Mouse (Mus musculus): ENCODE results near the gene Ffar2. TPM values are rescaled to one million over a fixed set of nuclear protein-coding genes. Genes with fewer than 3 reads are reported as not detected.

The Ffar2 gene
- polyA plus RNA-seq, 1 experiment from 2014 or later = 0.21 TPM

DNA sequence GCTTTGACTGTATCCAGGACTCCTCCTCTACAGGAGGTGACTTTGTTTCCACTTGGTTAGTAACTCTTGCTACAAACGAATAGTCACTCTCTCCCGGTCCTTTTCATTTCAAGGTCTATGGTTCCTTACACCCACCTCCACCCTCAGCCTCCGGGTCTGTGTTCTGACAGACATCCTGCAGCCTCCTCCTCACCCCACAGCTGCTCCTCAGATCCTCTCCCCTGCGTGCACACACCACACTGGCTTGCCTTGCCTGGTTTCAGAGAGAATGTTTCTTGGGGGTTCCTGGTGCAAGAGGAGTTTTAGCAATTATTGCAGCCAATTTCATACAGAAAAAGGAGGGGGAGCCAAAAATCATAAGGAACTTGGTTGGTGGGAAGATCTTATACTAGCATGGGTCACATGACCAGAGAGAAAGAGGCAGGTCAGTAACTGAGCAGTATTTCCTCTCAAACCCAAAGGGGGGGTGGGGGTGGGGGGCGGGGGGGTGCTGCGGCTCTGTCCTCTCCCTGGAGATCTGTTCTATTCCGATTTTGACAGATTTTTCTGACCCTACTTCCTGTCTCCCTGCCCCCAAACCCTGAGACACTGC, 2.6 kb downstream of the Ffar2 start:
- peaks cover 17% of the 10 kb centered on the region for H3K4me1 ChIP-seq
- H3K4me2 ChIP-seq = no peak overlapping the region
- H3K27ac ChIP-seq = no peak overlapping the region
- no peaks in the 10 kb centered on the region for H3K9me3 ChIP-seq (replicated peaks)
- H3K36me3 ChIP-seq = no peaks in the 10 kb centered on the region
- ATAC-seq = no peak
- H3K4me3 ChIP-seq = no peak overlapping the region
- H3K9ac ChIP-seq = no peak overlapping the region
- WGBS (ENCODE audit: insufficient replicate concordance) = 22% methylated on average over 7 of the region's 7 CpGs
- H3K27me3 ChIP-seq (replicated peaks) = peaks cover 4% of the 10 kb centered on the region; the same call in 1 of the 2 replicates

DNA sequence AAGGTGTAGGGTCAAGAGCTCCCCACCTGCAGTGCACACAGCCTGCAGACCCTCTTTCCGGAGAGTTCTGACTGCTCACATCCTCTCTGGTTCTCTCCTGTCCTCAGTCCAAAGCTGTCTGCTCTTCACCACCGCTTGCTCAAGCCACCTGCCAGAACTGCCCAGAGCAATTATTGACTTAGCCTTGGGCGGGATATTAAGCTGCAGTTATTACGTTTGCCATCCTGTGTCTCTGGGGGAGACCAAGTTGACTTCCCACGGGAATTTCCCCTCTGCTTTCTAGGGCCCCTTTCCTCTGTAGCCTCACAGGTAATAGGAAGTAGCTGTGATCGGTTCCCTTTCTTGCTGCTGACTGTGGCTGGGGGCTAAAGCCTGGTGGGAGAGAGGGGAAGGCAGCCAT, 3.4 kb downstream of the Ffar2 start:
- Histone ChIP-seq H3K9ac (no peak overlapping the region), H3K36me3 (no peaks in the 10 kb centered on the region), H3K27me3 (replicated peaks) (peaks cover 4% of the 10 kb centered on the region; the same call in 1 of the 2 replicates), H3K9me3 (replicated peaks) (no peaks in the 10 kb centered on the region), H3K4me2 (no peak overlapping the region), H3K27ac (no peak overlapping the region), H3K4me1 (peaks cover 17% of the 10 kb centered on the region), H3K4me3 (no peak overlapping the region)
- no peak for ATAC-seq
- WGBS (ENCODE audit: insufficient replicate concordance) = 45% methylated on average over 6 of the region's 6 CpGs

DNA sequence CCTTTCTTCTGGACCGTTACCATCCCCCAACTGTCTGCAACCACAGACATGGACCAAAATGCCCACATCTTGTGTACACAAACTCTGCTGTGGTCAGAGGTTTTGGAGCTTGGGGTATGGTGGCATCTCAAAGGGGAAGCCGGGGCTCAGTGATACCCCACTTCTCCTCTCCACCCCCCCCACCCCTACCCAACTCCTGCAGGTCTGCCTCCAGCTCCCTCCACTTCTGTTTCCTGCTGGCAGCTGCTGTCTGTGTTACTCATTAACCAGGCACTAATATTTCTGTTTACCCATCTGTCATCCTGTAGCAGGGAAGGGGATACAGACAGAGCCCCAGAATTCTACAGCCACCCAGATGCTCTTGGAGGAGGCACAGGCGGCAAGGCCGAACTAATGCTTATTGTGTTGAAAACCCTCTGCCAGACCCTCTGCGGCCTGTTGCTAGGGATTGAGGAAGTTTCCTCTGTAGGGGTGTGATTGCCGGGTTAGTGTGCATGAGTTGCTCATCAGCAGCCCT, 11.2 kb downstream of the Ffar2 start:
- H3K27ac ChIP-seq = peak overlapping the region; percentile 69
- no peaks in the 10 kb centered on the region for H3K27me3 ChIP-seq (replicated peaks)
- H3K4me2 ChIP-seq = no peak overlapping the region

GRCm38 (mm10) chr7:30811757-30812290, 11.8 kb downstream of the Ffar2 start:
- Histone ChIP-seq H3K9ac (no peak overlapping the region), H3K27ac (peak overlapping the region; percentile 69), H3K27me3 (replicated peaks) (no peaks in the 10 kb centered on the region), H3K4me1 (peaks cover 17% of the 10 kb centered on the region), H3K4me2 (peak overlapping the region; percentile 8; the same call in 1 of the 2 replicates), H3K9me3 (replicated peaks) (no peaks in the 10 kb centered on the region), H3K36me3 (no peaks in the 10 kb centered on the region), H3K4me3 (no peak overlapping the region)
- ATAC-seq = peak; percentile 66
- 12% methylated on average over 9 of the region's 9 CpGs for WGBS (ENCODE audit: insufficient replicate concordance)

More for the DNA sequence above, 11.2 kb downstream of the Ffar2 start:
- H3K4me1 ChIP-seq = peaks cover 17% of the 10 kb centered on the region
- H3K4me3 ChIP-seq = no peak overlapping the region
- H3K9me3 ChIP-seq (replicated peaks) = no peaks in the 10 kb centered on the region
- H3K36me3 ChIP-seq = no peaks in the 10 kb centered on the region
- no peak overlapping the region for H3K9ac ChIP-seq
- 24% methylated on average over 6 of the region's 6 CpGs for WGBS (ENCODE audit: insufficient replicate concordance)
- peak; percentile 64 for ATAC-seq

GRCm38 (mm10) chr7:30810319-30810718, 13.3 kb downstream of the Ffar2 start:
- H3K4me3 ChIP-seq = no peak overlapping the region
- H3K9ac ChIP-seq = no peak overlapping the region
- H3K27ac ChIP-seq = no peak overlapping the region
- no peaks in the 10 kb centered on the region for H3K36me3 ChIP-seq
- H3K27me3 ChIP-seq (replicated peaks) = no peaks in the 10 kb centered on the region
- H3K9me3 ChIP-seq (replicated peaks) = no peaks in the 10 kb centered on the region
- no peak for ATAC-seq
- no peak overlapping the region for H3K4me2 ChIP-seq
- 55% methylated on average over 6 of the region's 6 CpGs for WGBS (ENCODE audit: insufficient replicate concordance)
- H3K4me1 ChIP-seq = peaks cover 17% of the 10 kb centered on the region

DNA sequence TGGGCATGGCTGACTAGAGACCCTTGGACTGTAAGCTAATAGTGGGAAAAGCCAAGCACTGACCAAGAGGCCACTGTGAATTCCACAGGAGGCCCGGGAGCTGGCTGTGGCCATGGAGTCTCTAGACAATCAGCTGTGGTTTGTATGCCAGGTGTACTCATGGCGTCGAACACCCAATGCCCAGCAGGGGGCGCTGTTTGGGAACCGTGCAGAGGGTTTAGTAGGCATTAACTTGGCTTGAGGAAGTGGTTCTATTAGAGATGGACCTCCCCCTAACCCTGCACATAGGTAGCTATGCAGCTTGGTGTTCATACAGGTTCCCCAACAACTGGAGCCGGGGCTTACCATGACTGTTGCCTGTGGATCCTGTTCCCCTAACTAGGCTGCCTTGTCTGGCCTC, 17.7 kb downstream of the Ffar2 start:
- Histone ChIP-seq H3K4me3 (no peak overlapping the region), H3K4me2 (no peak overlapping the region), H3K27me3 (replicated peaks) (no peaks in the 10 kb centered on the region), H3K4me1 (no peaks in the 10 kb centered on the region), H3K27ac (no peak overlapping the region), H3K9ac (no peak overlapping the region), H3K9me3 (replicated peaks) (no peaks in the 10 kb centered on the region), H3K36me3 (no peaks in the 10 kb centered on the region)
- WGBS (ENCODE audit: insufficient replicate concordance) = 32% methylated on average over 6 of the region's 6 CpGs
- ATAC-seq = peak; percentile 13; the same call in 1 of the 2 replicates

- H3K27ac ChIP-seq = no peak overlapping the region
- no peaks in the 10 kb centered on the region for H3K27me3 ChIP-seq (replicated peaks)
- WGBS (ENCODE audit: insufficient replicate concordance) = 72% methylated on average over 9 of the region's 9 CpGs
- no peak for ATAC-seq
- no peaks in the 10 kb centered on the region for H3K4me1 ChIP-seq
- no peak overlapping the region for H3K4me3 ChIP-seq
- no peak overlapping the region for H3K9ac ChIP-seq
- H3K36me3 ChIP-seq = no peaks in the 10 kb centered on the region
- H3K4me2 ChIP-seq = no peak overlapping the region
- peaks cover 13% of the 10 kb centered on the region for H3K9me3 ChIP-seq (replicated peaks)
These were observed 19.4 kb downstream of the Ffar2 start for GRCm38 (mm10) chr7:30804026-30804715.

- 75% methylated on average over 3 of the region's 3 CpGs for WGBS (ENCODE audit: insufficient replicate concordance)
These were observed 20.3 kb downstream of the Ffar2 start for GRCm38 (mm10) chr7:30803256-30803655.

DNA sequence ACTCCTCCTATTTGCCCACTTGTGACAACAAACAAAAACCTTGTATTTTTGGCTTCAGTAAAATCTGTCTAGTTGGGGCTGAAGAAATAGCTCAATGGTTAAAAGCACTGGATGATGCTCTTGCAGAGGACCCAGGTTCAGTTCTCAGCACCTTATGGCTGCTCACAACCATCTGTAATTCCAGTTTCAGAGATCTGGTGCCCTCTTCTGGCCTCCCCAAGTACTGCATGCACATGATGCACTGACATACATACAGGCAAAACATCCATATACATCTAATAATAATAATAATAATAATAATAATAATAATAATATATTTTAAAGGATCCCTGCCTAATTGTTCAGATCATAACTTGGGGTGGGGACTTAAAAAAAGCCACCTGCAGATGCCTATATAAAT, 22.9 kb downstream of the Ffar2 start:
- no peaks in the 10 kb centered on the region for H3K27me3 ChIP-seq (replicated peaks)
- no peak overlapping the region for H3K27ac ChIP-seq
- no peak overlapping the region for H3K4me2 ChIP-seq
- H3K9me3 ChIP-seq (replicated peaks) = peaks cover 16% of the 10 kb centered on the region
- no peak overlapping the region for H3K4me3 ChIP-seq
- no peaks in the 10 kb centered on the region for H3K4me1 ChIP-seq
- no peak overlapping the region for H3K9ac ChIP-seq
- ATAC-seq = no peak
- H3K36me3 ChIP-seq = no peaks in the 10 kb centered on the region

More at GRCm38 (mm10) chr7:30803256-30803655, 20.3 kb downstream of the Ffar2 start:
- no peak for ATAC-seq
- Histone ChIP-seq H3K4me2 (no peak overlapping the region), H3K27ac (no peak overlapping the region), H3K9ac (no peak overlapping the region), H3K36me3 (no peaks in the 10 kb centered on the region), H3K4me1 (no peaks in the 10 kb centered on the region), H3K4me3 (no peak overlapping the region), H3K9me3 (replicated peaks) (peaks cover 13% of the 10 kb centered on the region), H3K27me3 (replicated peaks) (no peaks in the 10 kb centered on the region)

- WGBS (ENCODE audit: insufficient replicate concordance) = 47% methylated on average over 1 of the region's 1 CpGs
- Histone ChIP-seq H3K4me3 (no peak overlapping the region), H3K4me1 (peaks cover 1% of the 10 kb centered on the region; the same call in 1 of the 2 replicates), H3K9me3 (replicated peaks) (peaks cover 16% of the 10 kb centered on the region), H3K9ac (no peak overlapping the region), H3K27me3 (replicated peaks) (0 out of 2 replicates have a peak, but pooled peaks cover 2% of the 10 kb centered on the region), H3K4me2 (no peak overlapping the region), H3K27ac (no peak overlapping the region), H3K36me3 (no peaks in the 10 kb centered on the region)
- no peak for ATAC-seq
These were observed 26.8 kb downstream of the Ffar2 start for GRCm38 (mm10) chr7:30796790-30797189.

DNA sequence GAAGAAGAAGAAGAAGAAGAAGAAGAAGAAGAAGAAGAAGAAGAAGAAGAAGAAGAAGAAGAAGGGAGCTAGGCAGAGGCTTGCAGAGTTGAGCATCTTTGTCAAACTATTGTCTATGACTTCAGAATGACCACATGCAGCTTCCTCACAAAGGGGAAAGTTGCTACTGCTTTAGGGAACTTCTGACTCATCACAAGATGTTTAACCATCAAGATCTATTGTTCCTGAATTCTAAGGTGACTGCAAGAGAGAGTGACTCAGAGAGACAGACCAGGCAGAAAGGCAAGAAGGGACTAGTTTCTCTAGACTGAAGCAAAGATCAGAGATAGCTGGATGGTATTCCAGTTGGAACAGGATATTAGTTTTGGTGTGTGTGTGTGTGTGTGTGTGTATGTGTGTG, 28.7 kb downstream of the Ffar2 start:
- no peak for ATAC-seq
- no peak overlapping the region for H3K4me2 ChIP-seq
- H3K27me3 ChIP-seq (replicated peaks) = peaks cover 6% of the 10 kb centered on the region; the same call in 1 of the 2 replicates
- no peak overlapping the region for H3K4me3 ChIP-seq
- no peaks in the 10 kb centered on the region for H3K36me3 ChIP-seq
- H3K27ac ChIP-seq = no peak overlapping the region
- 0 out of 2 replicates have a peak, but pooled peaks cover 8% of the 10 kb centered on the region for H3K9me3 ChIP-seq (replicated peaks)
- peaks cover 3% of the 10 kb centered on the region; the same call in 1 of the 2 replicates for H3K4me1 ChIP-seq
- no peak overlapping the region for H3K9ac ChIP-seq

- 15% methylated on average over 9 of the region's 9 CpGs for WGBS (ENCODE audit: insufficient replicate concordance)
- no peak overlapping the region for H3K4me2 ChIP-seq
These were observed 31.7 kb downstream of the Ffar2 start for GRCm38 (mm10) chr7:30791921-30792320.

More at GRCm38 (mm10) chr7:30791921-30792320, 31.7 kb downstream of the Ffar2 start:
- Histone ChIP-seq H3K36me3 (no peaks in the 10 kb centered on the region), H3K9me3 (replicated peaks) (no peaks in the 10 kb centered on the region), H3K4me3 (no peak overlapping the region), H3K27me3 (replicated peaks) (peaks cover 25% of the 10 kb centered on the region), H3K27ac (no peak overlapping the region), H3K9ac (no peak overlapping the region), H3K4me1 (peaks cover 3% of the 10 kb centered on the region; the same call in 1 of the 2 replicates)
- ATAC-seq = no peak

Data from liver, embryonic 12.5 days (tissue).